Mouse (Mus musculus): ENCODE data around the gene Bsdc1. TPM values are rescaled to one million over a fixed set of nuclear protein-coding genes. Genes with fewer than 3 reads are reported as not detected.
"Not testable (repeated sequence)": the region's sequence is repeated elsewhere in the genome, so short reads cannot be mapped to it uniquely, and the experiment has no call there.

Gene Bsdc1
- polyA plus RNA-seq, 1 experiment from 2014 or later, result 25.0 TPM

- H3K27me3 ChIP-seq (ENCODE audit: control insufficient read depth, insufficient read depth, low read length), result no peaks in the 10 kb centered on the region
- WGBS, result 74% methylated on average over 6 of the region's 6 CpGs
Observed at GRCm38 (mm10) chr4:129448713-129449112, 12.7 kb upstream of the Bsdc1 start.

GRCm38 (mm10) chr4:129450851-129451250 lies 10.5 kb upstream of the Bsdc1 start:
- Histone ChIP-seq H3K9me3 (replicated peaks; ENCODE audit: control insufficient read depth, low read length) (no peaks in the 10 kb centered on the region), H3K36me3 (ENCODE audit: control insufficient read depth, insufficient read depth) (no peaks in the 10 kb centered on the region), H3K4me3 (ENCODE audit: low read length) (no peak overlapping the region), H3K9ac (ENCODE audit: low read length) (no peak overlapping the region), H3K4me1 (ENCODE audit: control insufficient read depth, insufficient read depth, low read length) (peaks cover 14% of the 10 kb centered on the region), H3K27me3 (ENCODE audit: control insufficient read depth, insufficient read depth, low read length) (no peaks in the 10 kb centered on the region), H3K4me2 (ENCODE audit: low read depth, low read length) (no peak overlapping the region), H3K27ac (ENCODE audit: low read length) (no peak overlapping the region)
- 65% methylated on average over 2 of the region's 2 CpGs for WGBS
- ATAC-seq (replicated peaks; ENCODE audit: extremely low read depth, insufficient read depth, low FRiP score), result no peak

More at GRCm38 (mm10) chr4:129448713-129449112, 12.7 kb upstream of the Bsdc1 start:
- Histone ChIP-seq H3K4me1 (ENCODE audit: control insufficient read depth, insufficient read depth, low read length) (peaks cover 16% of the 10 kb centered on the region), H3K27ac (ENCODE audit: low read length) (no peak overlapping the region), H3K4me2 (ENCODE audit: low read depth, low read length) (no peak overlapping the region), H3K36me3 (ENCODE audit: control insufficient read depth, insufficient read depth) (no peaks in the 10 kb centered on the region), H3K9me3 (replicated peaks; ENCODE audit: control insufficient read depth, low read length) (no peaks in the 10 kb centered on the region), H3K9ac (ENCODE audit: low read length) (no peak overlapping the region), H3K4me3 (ENCODE audit: low read length) (no peak overlapping the region)
- no peak for ATAC-seq (replicated peaks; ENCODE audit: extremely low read depth, insufficient read depth, low FRiP score)

GRCm38 (mm10) chr4:129451471-129452169 lies 9.8 kb upstream of the Bsdc1 start:
- no peaks in the 10 kb centered on the region for H3K9me3 ChIP-seq (replicated peaks; ENCODE audit: control insufficient read depth, low read length)
- 77% methylated on average over 15 of the region's 15 CpGs for WGBS
- no peaks in the 10 kb centered on the region for H3K27me3 ChIP-seq (ENCODE audit: control insufficient read depth, insufficient read depth, low read length)
- H3K36me3 ChIP-seq (ENCODE audit: control insufficient read depth, insufficient read depth), result no peaks in the 10 kb centered on the region
- H3K4me2 ChIP-seq (ENCODE audit: low read depth, low read length), result no peak overlapping the region
- no peak overlapping the region for H3K4me3 ChIP-seq (ENCODE audit: low read length)
- H3K9ac ChIP-seq (ENCODE audit: low read length), result no peak overlapping the region
- peaks cover 14% of the 10 kb centered on the region for H3K4me1 ChIP-seq (ENCODE audit: control insufficient read depth, insufficient read depth, low read length)
- H3K27ac ChIP-seq (ENCODE audit: low read length), result no peak overlapping the region
- ATAC-seq (replicated peaks; ENCODE audit: extremely low read depth, insufficient read depth, low FRiP score), result no peak

- H3K36me3 ChIP-seq (ENCODE audit: control insufficient read depth, insufficient read depth), result no peaks in the 10 kb centered on the region
- no peaks in the 10 kb centered on the region for H3K27me3 ChIP-seq (ENCODE audit: control insufficient read depth, insufficient read depth, low read length)
- no peak overlapping the region for H3K27ac ChIP-seq (ENCODE audit: low read length)
- H3K4me1 ChIP-seq (ENCODE audit: control insufficient read depth, insufficient read depth, low read length), result no peaks in the 10 kb centered on the region
- peak; percentile 80 for ATAC-seq (replicated peaks; ENCODE audit: extremely low read depth, insufficient read depth, low FRiP score)
- no peaks in the 10 kb centered on the region for H3K9me3 ChIP-seq (replicated peaks; ENCODE audit: control insufficient read depth, low read length)
- WGBS, result 2% methylated on average over 5 of the region's 5 CpGs
- H3K4me3 ChIP-seq (ENCODE audit: low read length), result no peak overlapping the region
- no peak overlapping the region for H3K4me2 ChIP-seq (ENCODE audit: low read depth, low read length)
- no peak overlapping the region for H3K9ac ChIP-seq (ENCODE audit: low read length)
Observed at GRCm38 (mm10) chr4:129455265-129455664, 6.1 kb upstream of the Bsdc1 start.

- ATAC-seq (replicated peaks; ENCODE audit: extremely low read depth, insufficient read depth, low FRiP score), result no peak
- H3K4me1 ChIP-seq (ENCODE audit: control insufficient read depth, insufficient read depth, low read length), result peaks cover 3% of the 10 kb centered on the region; the same call in 1 of the 2 replicates
- H3K27me3 ChIP-seq (ENCODE audit: control insufficient read depth, insufficient read depth, low read length), result no peaks in the 10 kb centered on the region
- H3K4me3 ChIP-seq (ENCODE audit: low read length), result no peak overlapping the region
- H3K9me3 ChIP-seq (replicated peaks; ENCODE audit: control insufficient read depth, low read length), result no peaks in the 10 kb centered on the region
- 40% methylated on average over 5 of the region's 5 CpGs for WGBS
- no peak overlapping the region for H3K9ac ChIP-seq (ENCODE audit: low read length)
- no peaks in the 10 kb centered on the region for H3K36me3 ChIP-seq (ENCODE audit: control insufficient read depth, insufficient read depth)
- H3K27ac ChIP-seq (ENCODE audit: low read length), result no peak overlapping the region
- H3K4me2 ChIP-seq (ENCODE audit: low read depth, low read length), result no peak overlapping the region
Observed at GRCm38 (mm10) chr4:129456126-129456525, 5.3 kb upstream of the Bsdc1 start.

GRCm38 (mm10) chr4:129457311-129457710 lies 4.1 kb upstream of the Bsdc1 start:
- not testable (repeated sequence) for H3K9me3 ChIP-seq (replicated peaks; ENCODE audit: control insufficient read depth, low read length); H3K27me3 ChIP-seq (ENCODE audit: control insufficient read depth, insufficient read depth, low read length)
- WGBS, result 71% methylated on average over 2 of the region's 2 CpGs

GRCm38 (mm10) chr4:129459726-129460125 lies 1.7 kb upstream of the Bsdc1 start:
- H3K4me3 ChIP-seq (ENCODE audit: low read length), result no peak overlapping the region
- H3K4me1 ChIP-seq (ENCODE audit: control insufficient read depth, insufficient read depth, low read length), result peaks cover 10% of the 10 kb centered on the region
- H3K27ac ChIP-seq (ENCODE audit: low read length), result no peak overlapping the region
- H3K36me3 ChIP-seq (ENCODE audit: control insufficient read depth, insufficient read depth), result no peaks in the 10 kb centered on the region
- H3K9me3 ChIP-seq (replicated peaks; ENCODE audit: control insufficient read depth, low read length), result no peaks in the 10 kb centered on the region
- no peak overlapping the region for H3K4me2 ChIP-seq (ENCODE audit: low read depth, low read length)
- H3K9ac ChIP-seq (ENCODE audit: low read length), result no peak overlapping the region
- no peak for ATAC-seq (replicated peaks; ENCODE audit: extremely low read depth, insufficient read depth, low FRiP score)
- 89% methylated on average over 3 of the region's 3 CpGs for WGBS
- no peaks in the 10 kb centered on the region for H3K27me3 ChIP-seq (ENCODE audit: control insufficient read depth, insufficient read depth, low read length)

More at GRCm38 (mm10) chr4:129457311-129457710, 4.1 kb upstream of the Bsdc1 start:
- H3K9ac ChIP-seq (ENCODE audit: low read length); H3K27ac ChIP-seq (ENCODE audit: low read length); H3K4me1 ChIP-seq (ENCODE audit: control insufficient read depth, insufficient read depth, low read length); H3K4me3 ChIP-seq (ENCODE audit: low read length); H3K36me3 ChIP-seq (ENCODE audit: control insufficient read depth, insufficient read depth); ATAC-seq (replicated peaks; ENCODE audit: extremely low read depth, insufficient read depth, low FRiP score); H3K4me2 ChIP-seq (ENCODE audit: low read depth, low read length): not testable (repeated sequence)

- Histone ChIP-seq H3K4me2 (ENCODE audit: low read depth, low read length) (peak overlapping the region; percentile 89), H3K4me1 (ENCODE audit: control insufficient read depth, insufficient read depth, low read length) (peaks cover 10% of the 10 kb centered on the region), H3K27me3 (ENCODE audit: control insufficient read depth, insufficient read depth, low read length) (no peaks in the 10 kb centered on the region), H3K4me3 (ENCODE audit: low read length) (peak overlapping the region; percentile 64), H3K36me3 (ENCODE audit: control insufficient read depth, insufficient read depth) (peaks cover 9% of the 10 kb centered on the region), H3K27ac (ENCODE audit: low read length) (peak overlapping the region; percentile 94), H3K9ac (ENCODE audit: low read length) (peak overlapping the region; percentile 84), H3K9me3 (replicated peaks; ENCODE audit: control insufficient read depth, low read length) (no peaks in the 10 kb centered on the region)
- ATAC-seq (replicated peaks; ENCODE audit: extremely low read depth, insufficient read depth, low FRiP score), result no peak
- WGBS, result 0% methylated on average over 4 of the region's 4 CpGs
Observed at GRCm38 (mm10) chr4:129460827-129461182, 576 bp upstream of the Bsdc1 start.

GRCm38 (mm10) chr4:129462118-129462517 lies 737 bp downstream of the Bsdc1 start:
- Histone ChIP-seq H3K9ac (ENCODE audit: low read length) (peak overlapping the region; percentile 90), H3K27ac (ENCODE audit: low read length) (peak overlapping the region; percentile 78), H3K4me2 (ENCODE audit: low read depth, low read length) (peak overlapping the region; percentile 89), H3K4me3 (ENCODE audit: low read length) (peak overlapping the region; percentile 95), H3K27me3 (ENCODE audit: control insufficient read depth, insufficient read depth, low read length) (no peaks in the 10 kb centered on the region), H3K4me1 (ENCODE audit: control insufficient read depth, insufficient read depth, low read length) (peaks cover 10% of the 10 kb centered on the region), H3K9me3 (replicated peaks; ENCODE audit: control insufficient read depth, low read length) (no peaks in the 10 kb centered on the region), H3K36me3 (ENCODE audit: control insufficient read depth, insufficient read depth) (peaks cover 21% of the 10 kb centered on the region)
- ATAC-seq (replicated peaks; ENCODE audit: extremely low read depth, insufficient read depth, low FRiP score), result no peak
- 40% methylated on average over 3 of the region's 3 CpGs for WGBS

All from heart, embryonic 16.5 days (tissue).